Mouse (Mus musculus) retina, postnatal 1 day (tissue): ENCODE measurements around the gene Gm14525.
"Not testable (repeated sequence)": the region's sequence is repeated elsewhere in the genome, so short reads cannot be mapped to it uniquely, and the experiment has no call there.

ENCODE experiments used
- DNase-seq: peaks from one replicate; pipeline ENCODE4 v3.0.0-alpha.2; 2012

The Gm14525 gene

GRCm38 (mm10) chrX:26702538-26702937 is at the start of gene Gm14525:
TSS of gene Gm14525 (minus strand) at chrX:26702638.
- DNase-seq, result not testable (repeated sequence)
